ENCODE assay signal across 8 mouse cellular contexts in genomic region chr7:82864260-82864990, GRCm38 (mm10). TPM values are rescaled to one million over a fixed set of nuclear protein-coding genes. Genes with fewer than 3 reads are reported as not detected.
DNase-seq lines count a peak whose midpoint lies in the region; ATAC-seq and TF ChIP-seq lines count a peak whose summit lies in the region.

No protein-coding gene starts in this region.

- H3K9ac ChIP-seq in kidney, embryonic 15.5 days: peak overlapping the region; percentile 71; the same call in 1 of the 2 replicates
- H3K9ac ChIP-seq in hindbrain, postnatal 0 days (replicated peaks; ENCODE audit: low read length): peak overlapping the region; percentile 93; the same call in 1 of the 2 replicates
- H3K9ac ChIP-seq in midbrain, postnatal 0 days (replicated peaks; ENCODE audit: low read length, poor library complexity, severe bottlenecking): peak overlapping the region; percentile 99; the same call in 1 of the 2 replicates

- H3K27me3 ChIP-seq in kidney, embryonic 15.5 days: no peaks in the 10 kb centered on the region
- H3K27me3 ChIP-seq in hindbrain, postnatal 0 days (ENCODE audit: insufficient read depth, low read length): no peaks in the 10 kb centered on the region
- H3K27me3 ChIP-seq in midbrain, postnatal 0 days (ENCODE audit: insufficient read depth, low read length): no peaks in the 10 kb centered on the region

- peaks cover 5% of the 10 kb centered on the region for H3K36me3 ChIP-seq in kidney, embryonic 15.5 days
- no peaks in the 10 kb centered on the region for H3K36me3 ChIP-seq in hindbrain, postnatal 0 days (ENCODE audit: insufficient read depth, low read length)
- peaks cover 6% of the 10 kb centered on the region; the same call in 1 of the 2 replicates for H3K36me3 ChIP-seq in midbrain, postnatal 0 days (ENCODE audit: insufficient read depth, low read length)

- peak overlapping the region; percentile 92 for H3K4me3 ChIP-seq in kidney, embryonic 15.5 days (replicated peaks)
- peak overlapping the region; percentile 94 for H3K4me3 ChIP-seq in hindbrain, postnatal 0 days (ENCODE audit: low read length)
- peak overlapping the region; percentile 64; the same call in 1 of the 2 replicates for H3K4me3 ChIP-seq in midbrain, postnatal 0 days (ENCODE audit: low read depth, low read length)

- peaks cover 26% of the 10 kb centered on the region for H3K4me1 ChIP-seq in kidney, embryonic 15.5 days
- 0 out of 2 replicates have a peak, but pooled peaks cover 4% of the 10 kb centered on the region for H3K4me1 ChIP-seq in hindbrain, postnatal 0 days (ENCODE audit: insufficient read depth, low read length)
- peaks cover 6% of the 10 kb centered on the region for H3K4me1 ChIP-seq in midbrain, postnatal 0 days (ENCODE audit: insufficient read depth, low read length)

- peak; percentile 52 for TF ChIP-seq CTCF in hindbrain, postnatal 0 days (IDR thresholded peaks at IDR 0.05; ENCODE audit: low read depth)
- peak; percentile 53 for TF ChIP-seq CTCF in midbrain, postnatal 0 days (IDR thresholded peaks at IDR 0.05)

- peak overlapping the region; percentile 99 for H3K27ac ChIP-seq in kidney, embryonic 15.5 days
- peak overlapping the region; percentile 100 for H3K27ac ChIP-seq in hindbrain, postnatal 0 days
- peak overlapping the region; percentile 97 for H3K27ac ChIP-seq in midbrain, postnatal 0 days (ENCODE audit: low read depth, low read length)

- H3K4me2 ChIP-seq in kidney, embryonic 15.5 days: peak overlapping the region; percentile 95
- peak overlapping the region; percentile 77 for H3K4me2 ChIP-seq in hindbrain, postnatal 0 days (ENCODE audit: low read depth, low read length)
- H3K4me2 ChIP-seq in midbrain, postnatal 0 days (ENCODE audit: low read depth, low read length, poor library complexity, severe bottlenecking): peak overlapping the region; percentile 95

- no peak for DNase-seq in kidney, adult 9 months
- DNase-seq in embryo, embryonic 10.5 days (ENCODE audit: low spot score): peak; percentile 43
- DNase-seq in hindbrain, postnatal 0 days (ENCODE audit: low spot score): peak; percentile 72
- peak; percentile 74 for DNase-seq in midbrain, postnatal 0 days (ENCODE audit: low spot score)
- DNase-seq in urinary bladder, postnatal 36 days (ENCODE audit: low spot score in 2 of 2): no peak
- no peak for DNase-seq in right cerebral cortex, postnatal 4 days
- DNase-seq in layer of hippocampus, postnatal 10 days (ENCODE audit: low spot score in 2 of 2): no peak

- no peak for ATAC-seq in kidney, embryonic 15.5 days (replicated peaks; ENCODE audit: low FRiP score)
- no peak for ATAC-seq in hindbrain, postnatal 0 days
- ATAC-seq in midbrain, postnatal 0 days (ENCODE audit: low FRiP score): no peak

- no peaks in the 10 kb centered on the region for H3K9me3 ChIP-seq in kidney, embryonic 15.5 days (replicated peaks)
- H3K9me3 ChIP-seq in hindbrain, postnatal 0 days (ENCODE audit: low read length): no peaks in the 10 kb centered on the region
- no peaks in the 10 kb centered on the region for H3K9me3 ChIP-seq in midbrain, postnatal 0 days (ENCODE audit: low read length)

- WGBS in kidney, embryonic 15.5 days: 46% methylated on average over 8 of the region's 8 CpGs
- 16% methylated on average over 8 of the region's 8 CpGs for WGBS in hindbrain, postnatal 0 days
- WGBS in midbrain, postnatal 0 days: 17% methylated on average over 8 of the region's 8 CpGs

RNA-seq across cellular contexts. Expression of gene Mex3b, which starts 2.7 kb away (rescaled TPM):
- polyA plus RNA-seq in kidney, embryonic 15.5 days (2015; fragmentation: Nextera tagmentation; extraction: Ambion mirVana): 11.1 and 11.3 TPM in 2 replicates
- total RNA-seq in hindbrain, postnatal 0 days (2014; rRNA removed): 91.3 and 92.0 TPM in 2 replicates
- polyA plus RNA-seq in hindbrain, postnatal 0 days (2015; fragmentation: Nextera tagmentation; extraction: Ambion mirVana): 14.1 and 15.8 TPM in 2 replicates
- total RNA-seq in midbrain, postnatal 0 days (2014; rRNA removed): 101 and 105 TPM in 2 replicates
- polyA plus RNA-seq in midbrain, postnatal 0 days (2015; fragmentation: Nextera tagmentation; extraction: Ambion mirVana): 14.5 and 17.1 TPM in 2 replicates
- 10 to 100 TPM; 32.7 to 35.2 TPM for total RNA-seq in layer of hippocampus, postnatal 10 days (2021)

Comparison
In these comparisons a context has a peak if more than half of its experiments do, and no peak if none do; other contexts are left out.
1. DNase-seq: peak in embryo, embryonic 10.5 days (single experiment), hindbrain, postnatal 0 days (single experiment) and midbrain, postnatal 0 days (single experiment); none in kidney, adult 9 months (single experiment), urinary bladder, postnatal 36 days (0 of 2), right cerebral cortex, postnatal 4 days (single experiment) and layer of hippocampus, postnatal 10 days (0 of 2).
2. Peak in every context shown above with its lines, with median percentiles within 50 percentile points of each other: H3K27ac ChIP-seq, H3K4me2 ChIP-seq, H3K4me3 ChIP-seq and H3K9ac ChIP-seq.